1 mouse cellular context compared by ENCODE assay signal in the genomic region with DNA sequence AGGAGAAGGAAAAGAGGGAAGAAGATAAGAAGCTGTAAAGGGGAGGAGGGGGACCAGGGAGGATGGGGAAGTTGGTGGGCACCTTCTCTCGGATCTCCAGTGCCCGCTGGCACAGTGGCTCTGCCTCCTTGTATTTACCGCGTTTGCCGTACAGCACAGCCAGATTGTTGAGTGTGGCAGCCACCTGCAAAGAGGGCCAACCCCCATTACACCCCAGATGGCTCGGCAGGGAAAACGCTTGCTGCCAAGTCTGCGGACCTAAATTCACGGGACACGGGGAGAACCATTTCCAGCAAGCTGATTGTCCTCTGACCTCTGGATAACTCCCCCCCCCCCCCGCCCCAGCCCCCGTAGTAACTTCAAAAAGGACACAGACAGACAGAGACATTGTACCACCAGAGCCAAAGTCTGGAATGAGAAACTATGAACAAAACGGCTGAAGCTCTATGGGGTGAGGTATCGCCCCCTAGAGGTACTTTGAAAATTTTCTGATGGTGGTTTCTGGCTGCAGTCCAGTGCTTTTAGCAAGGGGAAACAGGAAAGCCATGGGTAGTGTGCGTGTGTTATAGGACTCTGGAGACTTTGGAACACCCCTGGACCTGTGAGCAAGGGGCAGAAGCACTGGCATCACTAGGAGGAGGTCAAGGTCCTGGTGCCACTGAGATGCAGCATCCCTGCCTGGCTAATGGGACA.
TF ChIP-seq lines count a peak whose summit lies in the region.

No protein-coding gene starts in this region.

TF ChIP-seq in CH12.LX, 34 proteins besides CTCF, POLR2A, EP300 and RAD21:
- TF ChIP-seq HCFC1 (IDR thresholded peaks at IDR 0.05; ENCODE audit: low read depth, low read length) (no peak), MAX (IDR thresholded peaks at IDR 0.05; ENCODE audit: low read length) (no peak), USF2 (conservative IDR thresholded peaks at IDR 0.05; ENCODE audit: low read depth, low read length) (no peak), ZC3H11A (IDR thresholded peaks at IDR 0.05; ENCODE audit: low read depth, low read length) (peak; percentile 37; the same call in 1 of the 2 replicates), SMC3 (IDR thresholded peaks at IDR 0.05; ENCODE audit: low read depth, low read length) (peak; percentile 82), PAX5 (IDR thresholded peaks at IDR 0.05; ENCODE audit: low read length) (no peak)
